Mouse (Mus musculus) heart, postnatal 36 days (tissue): ENCODE measurements around the gene Gm21708. TPM values are rescaled to one million over a fixed set of nuclear protein-coding genes. Genes with fewer than 3 reads are reported as not detected.
"Not testable (repeated sequence)": the region's sequence is repeated elsewhere in the genome, so short reads cannot be mapped to it uniquely, and the experiment has no call there.

Experiments
- DNase-seq, 2 experiments: peaks; one replicate each; pipeline ENCODE4 v3.0.0; 2021 to 2022
- intact Hi-C: fragments of 180-260 bp; cut with DNase I; formaldehyde crosslinking; loops from one replicate; pipeline ENCODE4 v1.15.1; 2025
- total RNA-seq, 2 experiments: library from RNA; stranded (reverse); gene quantifications; 2 replicates each; pipeline ENCODE4 v1.2.3; 2021

The Gm21708 gene
- not detected for total RNA-seq

DNA sequence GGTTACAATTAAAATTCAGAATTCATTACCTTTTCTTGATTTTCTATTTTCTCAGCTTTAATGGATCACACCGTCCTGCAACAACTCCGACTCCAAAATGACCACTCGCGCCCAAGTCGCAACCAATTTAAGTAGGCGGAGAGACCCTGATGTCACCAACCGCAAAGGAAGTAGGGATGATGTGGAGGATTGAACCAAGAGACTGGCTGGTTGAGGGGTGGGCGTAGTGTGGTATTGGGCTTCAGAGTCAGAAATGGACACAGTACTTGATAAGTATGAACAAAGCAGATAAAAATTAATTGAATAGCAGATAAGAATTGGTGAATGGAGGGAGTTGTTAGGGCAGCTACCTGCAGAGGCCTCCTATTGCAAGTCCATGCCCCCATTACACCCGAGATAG, at the start of gene Gm21708, which contains the start of gene Gm21704:
Gene Gm21708 (minus strand): TSS at position 101 of the 400 bp plus-strand sequence.
Gene Gm21704 (minus strand): TSS at position 101 of the 400 bp plus-strand sequence.
- intact Hi-C loops, DNase-seq: not testable (repeated sequence)

Other genes starting within 250 kb of the Gm21708 start
- not detected for gene Gm21677, start 103.7 kb downstream of the Gm21708 start, total RNA-seq
- gene Gm21693, start 64.8 kb downstream of the Gm21708 start, total RNA-seq = not detected
- not detected for gene Gm21704, start within 50 bp of the Gm21708 start, total RNA-seq